Mouse (Mus musculus) heart, postnatal 14 days (tissue): ENCODE measurements around the gene Fbxo41. TPM values are rescaled to one million over a fixed set of nuclear protein-coding genes. Genes with fewer than 3 reads are reported as not detected.
"Not testable (repeated sequence)": the region's sequence is repeated elsewhere in the genome, so short reads cannot be mapped to it uniquely, and the experiment has no call there.

Experiments
- DNase-seq, 2 experiments: peaks; one replicate each; pipeline ENCODE4 v3.0.0; 2021 to 2022
- intact Hi-C: fragments of 180-260 bp; cut with DNase I; formaldehyde crosslinking; loops from one replicate; pipeline ENCODE4 v1.15.1; 2025
- total RNA-seq, 2 experiments: library from RNA; stranded (reverse); gene quantifications; 2 replicates each; pipeline ENCODE4 v1.2.3; 2021

Gene Fbxo41
- total RNA-seq, 2 experiments from 2014 or later = not detected

DNA sequence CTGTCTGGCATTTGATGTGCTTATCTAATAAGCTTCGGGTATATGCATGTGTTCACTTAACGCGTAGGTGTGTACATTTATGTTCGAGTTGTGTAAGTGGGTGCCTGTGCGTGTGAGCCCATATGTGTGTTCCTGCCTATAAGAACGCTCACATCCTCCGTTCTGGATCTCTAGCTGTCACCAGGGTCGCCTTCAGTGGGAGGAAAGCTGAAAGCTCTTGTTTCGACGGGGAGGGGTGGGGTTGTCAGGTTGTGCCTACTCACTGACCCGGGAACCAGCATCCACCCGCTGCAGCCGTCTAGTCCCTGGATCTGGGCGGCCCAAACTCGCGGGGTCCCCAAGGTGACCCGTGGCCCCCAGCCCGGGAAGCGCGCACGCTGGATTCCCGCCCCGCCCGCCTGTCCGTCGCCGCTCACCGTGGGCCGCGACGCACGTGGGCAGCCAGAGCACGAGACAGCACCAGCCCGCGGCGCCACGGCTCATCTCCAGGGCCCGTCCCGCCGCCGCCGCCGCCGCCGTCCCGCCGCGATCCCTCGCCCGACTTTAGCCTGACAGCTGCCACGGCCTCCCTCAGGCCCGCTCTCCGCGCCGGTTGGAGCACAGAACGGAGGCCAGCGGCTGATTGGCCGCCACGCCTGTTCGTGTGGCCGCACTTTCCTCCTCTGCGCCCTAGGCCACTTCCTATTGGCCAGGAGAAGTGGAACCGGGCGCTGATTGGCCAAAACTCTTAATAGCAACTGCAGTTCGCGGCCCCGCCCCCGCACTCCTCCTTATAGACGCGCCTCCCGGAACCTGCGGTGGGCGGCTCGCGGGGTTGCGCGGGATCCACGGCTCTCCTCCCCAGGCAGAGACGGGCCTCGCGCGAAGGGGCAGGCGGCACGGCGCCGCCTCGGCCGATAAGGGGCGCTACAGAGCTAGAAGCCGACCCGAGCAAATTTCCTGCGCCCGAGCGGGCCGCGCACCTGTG, 51.8 kb downstream of the Fbxo41 start, which contains the start of gene Cct7:
Cct7 (plus strand) TSS at position 818 of the 967 bp plus-strand sequence.
- peak; percentile 98 for DNase-seq
- intact Hi-C loops = loop anchor here (10.0 kb wide), 1 partner anchor 484 kb away; no protein-coding TSS in a partner anchor

DNA sequence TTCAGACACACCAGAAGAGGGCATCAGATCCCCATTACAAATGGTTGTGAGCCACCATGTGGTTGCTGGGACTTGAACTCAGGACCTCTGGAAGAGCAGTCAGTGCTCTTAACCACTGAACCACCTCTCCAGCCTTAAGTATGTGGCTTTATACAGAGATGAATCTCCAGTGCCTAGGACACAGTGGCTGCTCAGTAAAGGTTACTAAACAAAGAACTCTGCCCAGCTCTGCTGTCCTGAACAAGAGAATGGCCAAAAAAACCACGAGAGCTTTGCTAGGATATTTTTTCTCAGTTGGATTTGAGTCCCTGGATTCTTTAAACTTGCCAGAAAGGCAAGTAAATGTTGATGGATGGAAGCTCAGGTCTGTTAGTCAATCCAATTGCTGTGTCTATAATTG, 52.7 kb downstream of the Fbxo41 start:
- intact Hi-C loops = loop anchor here (10.0 kb wide), 1 partner anchor 485 kb away; no protein-coding TSS in a partner anchor
- not testable (repeated sequence) for DNase-seq

DNA sequence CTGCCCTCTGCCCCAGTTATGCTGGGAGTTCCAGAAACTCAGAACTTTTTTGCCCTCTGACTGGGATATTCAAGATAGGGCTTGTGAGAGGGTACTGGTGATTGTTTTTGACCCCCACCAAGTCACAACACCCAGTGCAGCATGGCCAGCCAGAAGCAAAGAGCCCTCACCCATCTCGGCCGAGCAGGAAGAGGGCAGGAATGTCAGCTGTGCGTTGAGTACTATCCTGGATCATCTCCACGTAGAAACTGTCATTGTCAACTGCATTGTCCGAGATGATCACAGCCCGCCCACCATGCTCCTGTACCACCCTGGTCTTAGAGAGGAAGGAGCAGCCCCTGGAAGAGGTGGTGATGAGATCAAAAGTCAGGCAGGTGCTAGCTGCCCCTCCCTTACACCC, 55.4 kb downstream of the Fbxo41 start:
- DNase-seq = no peak
- intact Hi-C loops = no loop called here

DNA sequence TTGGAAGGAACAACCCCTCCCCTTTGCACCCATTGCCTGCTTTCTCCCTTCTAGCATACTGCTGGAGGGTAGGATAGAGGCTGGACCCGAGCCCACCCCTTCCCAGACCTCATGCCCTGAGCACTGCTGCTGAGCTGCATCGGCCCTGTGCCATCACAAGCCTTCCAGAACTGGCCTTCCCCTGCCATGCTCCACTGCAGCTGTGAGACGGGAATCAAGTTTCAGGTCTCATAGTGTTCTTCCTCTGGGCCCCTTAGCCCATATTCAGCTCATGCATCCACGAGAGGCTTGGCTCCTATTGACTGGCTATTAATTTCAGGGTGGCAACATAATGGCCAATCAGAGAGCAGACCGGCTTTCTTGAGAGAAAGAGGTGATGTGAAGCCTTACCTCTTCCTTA, 57.5 kb downstream of the Fbxo41 start:
- intact Hi-C loops = no loop called here

DNA sequence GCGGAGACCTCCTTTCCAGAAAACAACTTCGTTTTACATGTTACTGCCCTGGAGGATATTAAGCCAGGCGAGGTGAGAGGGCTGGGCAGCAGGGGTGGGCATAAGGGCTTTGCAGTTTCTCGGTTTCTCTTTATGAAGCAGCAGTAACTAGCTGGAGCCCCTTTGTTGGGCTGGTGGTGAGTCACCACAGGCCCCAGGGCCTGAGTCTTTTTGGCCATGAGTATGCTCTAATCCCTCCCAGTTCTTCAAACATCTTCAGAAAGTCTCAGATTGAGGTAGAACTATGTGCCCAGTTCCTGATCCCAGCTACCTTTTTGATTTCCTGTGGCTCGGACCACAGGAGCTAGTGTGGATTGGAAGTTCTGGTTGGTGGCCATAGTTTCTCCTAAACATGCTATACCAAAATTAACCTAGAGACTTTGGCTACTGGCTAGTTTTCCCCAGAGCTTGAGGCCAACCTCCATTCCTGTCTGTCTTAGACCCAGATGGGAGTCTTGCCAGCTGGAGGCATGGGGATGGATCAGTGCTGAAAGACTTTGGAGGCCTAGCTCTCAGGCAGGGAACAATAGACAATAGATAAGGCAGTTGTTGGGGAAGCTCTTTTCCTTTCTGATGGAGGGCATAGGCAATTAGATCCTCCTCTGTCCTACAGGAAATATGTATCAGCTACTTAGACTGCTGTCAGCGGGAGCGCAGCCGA, 58.4 kb downstream of the Fbxo41 start:
- no peak for DNase-seq
- intact Hi-C loops = no loop called here

More for the DNA sequence above, 57.5 kb downstream of the Fbxo41 start:
- no peak for DNase-seq

DNA sequence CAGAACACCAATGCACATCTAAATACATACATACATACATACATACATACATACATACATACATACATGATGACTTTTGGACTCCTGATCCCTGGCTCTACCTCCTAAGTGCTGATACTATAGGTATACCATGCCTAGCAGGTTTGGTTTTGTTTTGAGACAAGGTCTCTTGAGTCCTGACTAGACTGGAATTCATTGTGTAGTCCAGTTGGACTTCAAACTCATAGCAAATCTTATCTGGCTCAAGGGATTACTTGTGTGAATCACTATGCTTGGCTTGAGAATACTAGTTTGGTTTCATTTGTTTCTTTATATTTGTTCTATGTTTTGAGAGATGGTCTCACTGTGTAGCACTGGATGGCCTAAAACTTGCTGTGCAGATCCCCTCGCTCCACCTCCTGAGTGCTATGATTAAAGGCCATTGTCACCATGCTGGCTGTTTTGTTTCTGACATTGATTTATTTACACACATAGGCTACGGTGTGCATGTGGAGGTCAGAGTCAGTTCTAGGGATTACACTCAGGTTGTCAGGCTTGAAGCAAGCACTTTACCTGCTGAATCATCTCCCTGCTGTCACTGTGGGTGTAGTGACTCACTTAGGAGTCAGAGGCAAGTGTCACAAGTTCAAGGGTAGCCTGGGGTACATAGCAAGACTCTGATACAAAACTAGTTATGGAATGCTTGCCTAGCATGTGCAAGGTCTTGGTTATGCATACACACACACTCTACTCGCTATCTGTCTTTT, 59.1 kb downstream of the Fbxo41 start:
- no peak for DNase-seq
- intact Hi-C loops = no loop called here

DNA sequence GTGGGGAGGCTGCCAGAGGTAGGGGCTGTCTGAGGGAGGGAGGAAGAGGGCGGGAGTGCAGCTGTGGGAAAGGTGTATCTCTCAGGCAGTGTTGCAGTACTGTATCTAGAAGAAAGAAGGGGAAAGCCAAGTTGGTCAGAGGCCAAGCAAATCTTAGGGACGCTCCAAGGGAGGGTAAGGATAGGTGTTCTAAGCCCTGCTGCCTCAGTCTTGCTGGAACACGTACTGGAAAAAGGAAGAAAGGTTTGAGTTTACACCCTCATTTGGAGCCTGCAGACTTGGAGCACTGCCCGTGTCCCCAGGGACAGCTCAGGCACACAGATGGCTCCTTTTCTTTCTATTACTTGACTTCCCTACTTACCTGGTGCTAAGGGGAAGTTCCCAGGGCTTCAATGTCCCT, 61.7 kb downstream of the Fbxo41 start:
- intact Hi-C loops = no loop called here
- DNase-seq = no peak

DNA sequence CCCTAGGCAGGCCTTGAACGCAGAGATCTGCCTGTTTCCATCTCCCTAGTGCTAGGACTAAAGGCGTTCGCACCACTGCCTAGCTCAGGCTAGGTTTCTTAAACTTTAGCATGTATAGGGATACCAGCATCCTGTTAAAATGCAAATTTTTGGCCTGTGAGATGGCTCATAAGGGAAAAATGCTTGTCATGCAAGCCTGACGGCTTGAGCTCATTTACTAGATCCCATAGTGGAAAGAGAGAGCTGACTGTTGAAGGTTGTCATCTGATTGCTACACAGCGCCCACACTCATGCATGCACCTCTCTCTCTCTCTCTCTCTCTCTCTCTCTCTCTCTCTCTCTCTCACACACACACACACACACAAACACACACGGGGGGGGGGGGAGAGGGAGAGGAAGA, 66.2 kb downstream of the Fbxo41 start:
- intact Hi-C loops = no loop called here
- DNase-seq = no peak

DNA sequence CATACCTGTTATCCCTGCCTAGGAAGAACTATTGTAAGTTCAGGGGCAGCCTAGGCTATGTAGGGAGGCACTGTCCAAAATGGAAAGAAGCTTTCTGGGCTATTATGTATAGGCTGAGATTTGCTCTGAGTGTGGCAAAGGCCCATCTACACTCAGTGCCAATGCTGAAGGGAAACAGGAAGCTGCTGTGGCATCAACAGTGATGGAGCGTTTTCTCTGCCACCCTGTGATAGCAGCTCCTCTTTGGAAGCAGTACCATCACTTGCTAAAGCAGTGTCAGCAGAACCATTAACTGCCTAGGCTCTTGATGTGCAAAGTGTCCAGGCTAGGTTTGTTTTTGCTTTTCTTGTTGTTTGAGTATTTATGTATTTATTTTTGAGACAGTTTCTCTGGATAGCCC, 66.6 kb downstream of the Fbxo41 start:
- DNase-seq = no peak
- intact Hi-C loops = no loop called here

DNA sequence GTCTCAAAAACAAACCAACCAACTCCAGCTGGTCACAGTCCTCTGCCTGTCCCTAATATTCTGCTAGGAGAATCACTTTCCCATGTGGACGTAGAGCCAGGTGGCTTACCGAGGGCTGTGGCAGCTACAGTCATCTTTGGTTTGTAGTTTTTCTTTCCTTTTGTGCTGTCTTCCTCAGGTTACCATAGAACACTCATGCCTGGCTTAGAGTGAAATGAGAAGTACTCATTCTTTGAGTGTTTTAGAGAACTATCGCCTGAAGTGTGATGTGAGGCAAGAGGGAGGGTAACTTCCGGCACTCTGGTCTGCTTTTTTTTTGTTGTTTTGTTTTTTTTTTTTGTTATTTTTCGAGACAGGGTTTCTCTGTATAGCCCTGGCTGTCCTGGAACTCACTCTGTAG, 68.9 kb downstream of the Fbxo41 start:
- no peak for DNase-seq
- intact Hi-C loops = no loop called here

DNA sequence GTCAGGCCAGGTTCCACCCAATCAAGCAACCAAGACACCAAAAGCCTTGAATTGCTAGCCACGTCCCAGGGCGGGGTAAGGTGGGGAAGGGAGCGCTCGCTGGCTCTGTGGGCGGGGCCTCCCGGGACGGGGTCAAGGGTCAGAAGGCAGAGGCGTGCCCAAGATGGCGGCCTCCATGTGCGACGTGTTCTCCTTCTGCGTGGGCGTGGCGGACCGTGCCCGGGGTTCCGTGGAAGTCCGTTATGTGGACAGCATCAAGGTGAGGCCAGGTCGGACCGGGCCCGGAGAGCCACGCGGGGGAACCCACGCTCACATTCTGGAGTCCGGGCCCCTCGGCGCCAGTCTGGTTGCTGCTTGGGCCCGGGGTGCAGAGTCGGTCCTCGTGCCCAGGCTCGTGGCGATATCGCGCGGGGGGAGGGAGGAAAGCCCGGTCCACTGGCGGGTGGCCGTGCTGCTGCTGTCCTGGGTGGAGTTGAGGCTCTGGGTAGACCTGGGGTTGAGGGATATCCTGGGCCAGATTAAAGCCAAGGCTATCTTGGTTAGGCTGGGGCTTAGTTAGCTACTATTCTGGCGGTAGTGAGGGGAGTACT, 70.9 kb downstream of the Fbxo41 start, which contains the start of gene Smyd5:
Smyd5 (plus strand) TSS at position 148 of the 590 bp plus-strand sequence.
- intact Hi-C loops = no loop called here
- DNase-seq = peak; percentile 78 to 87

DNA sequence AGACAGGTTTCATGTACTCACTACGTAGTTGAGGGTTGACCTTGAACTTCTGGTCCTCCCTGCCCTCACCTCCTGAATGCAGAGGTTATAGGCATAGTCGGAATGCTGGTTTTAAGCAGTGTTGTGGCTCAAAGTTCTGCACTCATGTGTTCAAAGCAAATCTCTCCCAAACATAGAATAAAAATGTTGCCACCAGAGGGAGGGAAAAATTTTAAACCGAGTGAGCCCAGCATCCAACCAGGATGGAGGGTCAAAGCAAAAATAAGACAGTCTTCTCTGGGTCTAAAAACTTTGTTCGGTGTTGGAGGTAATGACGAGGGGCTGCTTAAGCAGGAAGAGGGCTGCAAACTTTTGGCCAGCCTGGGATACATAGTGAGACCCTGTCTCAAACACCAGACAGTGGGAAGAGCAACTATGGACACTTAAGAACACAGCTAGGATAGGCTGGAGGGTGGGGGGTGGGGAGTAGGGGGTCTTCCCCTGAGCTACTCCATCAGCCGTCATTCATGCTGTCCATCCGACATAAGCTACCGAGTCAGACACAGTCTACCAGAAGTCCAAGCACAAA, 71.4 kb downstream of the Fbxo41 start:
- no peak for DNase-seq
- intact Hi-C loops = no loop called here

DNA sequence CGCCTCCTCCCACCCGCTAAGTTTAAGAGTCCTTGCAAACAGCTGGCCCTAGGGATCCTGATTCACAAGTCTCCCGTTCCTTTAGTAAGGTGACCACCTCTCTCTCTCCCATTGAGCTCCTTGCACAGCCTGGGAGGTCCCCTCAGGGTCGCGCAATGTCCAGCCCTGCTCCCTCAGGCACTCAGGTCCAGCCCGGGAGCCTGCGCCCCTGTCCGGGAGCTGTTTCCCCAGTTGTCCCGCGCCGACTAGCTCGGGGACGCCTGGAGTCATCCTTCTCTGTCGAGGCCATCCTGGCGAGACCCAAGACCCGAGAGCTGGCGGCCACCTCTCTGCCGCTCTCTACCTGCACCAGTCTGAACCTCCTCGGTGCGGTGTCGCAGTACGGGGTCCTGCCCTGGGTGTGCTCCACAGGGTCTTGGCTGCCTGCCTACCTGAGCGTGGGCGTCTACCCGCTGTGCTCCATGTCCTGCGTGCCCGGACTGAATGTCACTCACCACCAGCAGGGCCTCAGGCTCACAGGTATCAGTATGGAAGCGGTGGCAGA, 78.9 kb downstream of the Fbxo41 start, which contains the start of gene Noto:
Noto (plus strand) TSS at position 51 of the 544 bp plus-strand sequence.
- DNase-seq = no peak
- intact Hi-C loops = no loop called here

Other genes starting within 250 kb of the Fbxo41 start
- 1 to 10 TPM; 3.9 to 5.7 TPM for gene Sfxn5, start 169.6 kb downstream of the Fbxo41 start, total RNA-seq
- 10 to 100 TPM; 53.9 to 54.0 TPM for gene Rab11fip5, start 128.4 kb downstream of the Fbxo41 start, total RNA-seq
- gene Noto, start 79.1 kb downstream of the Fbxo41 start, total RNA-seq = not detected
- gene Smyd5, start 71.0 kb downstream of the Fbxo41 start, total RNA-seq = 1 to 10 TPM; 5.1 to 6.6 TPM
- gene Cct7, start 51.5 kb downstream of the Fbxo41 start, total RNA-seq = 100 to 1,000 TPM; 134 to 141 TPM
- 10 to 100 TPM; 14.3 to 15.5 TPM for gene Pradc1, start 51.0 kb downstream of the Fbxo41 start, total RNA-seq
- gene Egr4, start 10.6 kb upstream of the Fbxo41 start, total RNA-seq = not detected
- gene Alms1, start 84.5 kb upstream of the Fbxo41 start, total RNA-seq = 1 to 10 TPM; 2.4 to 2.6 TPM
- not detected for gene Nat8f7, start 210.2 kb upstream of the Fbxo41 start, total RNA-seq